Mouse (Mus musculus) neural tube, embryonic 10.5 days (tissue): ENCODE data around the gene Whrn.
A peak's percentile ranks its signal among the peaks of the same experiment; 100 is the strongest.

Source experiments
- DNase-seq: peaks from one replicate; pipeline ENCODE4 v3.0.0-alpha.2; 2017; ENCODE audit warnings: low spot score; ENCODE audit errors: extremely low spot score

Gene Whrn

DNA sequence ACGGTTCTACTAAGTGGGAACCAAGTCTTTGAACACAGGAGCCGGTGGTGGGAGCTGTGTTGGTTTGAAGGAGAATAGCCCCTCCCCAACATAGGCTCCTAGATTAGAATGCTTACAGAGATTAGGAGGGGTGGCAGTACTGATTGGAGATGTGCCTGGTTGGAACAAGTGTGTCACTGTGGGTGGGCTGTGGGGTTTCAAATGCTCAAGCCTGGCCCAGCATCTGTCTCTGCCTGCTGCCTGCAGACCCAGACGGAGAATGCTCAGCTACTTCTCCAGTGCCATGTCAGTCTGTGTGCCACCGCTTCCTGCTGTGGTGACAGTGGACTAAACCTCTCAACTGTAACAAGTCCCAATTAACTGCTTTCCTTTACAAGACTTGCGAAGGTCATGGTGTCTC is 45.2 kb downstream of the Whrn start:
- DNase-seq: no peak

DNA sequence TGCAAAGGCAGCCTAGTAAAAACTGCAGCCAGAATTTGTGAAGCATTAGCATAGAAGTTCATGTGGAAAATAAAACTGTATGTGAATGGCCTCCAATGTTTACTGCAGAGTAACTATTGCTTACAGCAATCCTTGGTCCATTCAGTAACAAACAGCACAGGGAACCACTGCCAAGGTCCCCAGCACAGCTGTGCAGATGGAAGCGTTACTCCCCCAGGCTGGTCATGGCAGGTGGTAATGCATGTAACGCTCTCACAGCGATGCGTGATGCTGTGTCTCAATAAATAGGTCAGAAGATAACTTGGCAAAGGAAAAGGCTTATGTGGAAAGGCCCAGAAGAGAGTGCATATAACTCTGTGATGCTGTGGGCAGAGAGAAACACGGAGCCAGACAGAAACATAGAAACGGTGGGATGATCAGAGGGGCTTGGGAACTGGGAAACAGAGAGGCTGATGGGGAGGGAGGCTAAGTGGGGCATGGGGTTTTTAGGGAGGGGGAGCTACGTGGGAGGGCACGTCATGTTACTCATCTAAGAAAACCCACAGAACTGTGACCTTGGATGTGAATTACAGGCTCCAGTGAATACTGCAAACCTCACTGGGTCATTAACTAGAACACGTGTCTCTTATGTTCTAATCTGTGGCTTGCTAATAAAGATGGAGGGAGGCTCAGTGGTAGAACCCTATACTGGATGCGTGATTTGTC is 51.3 kb downstream of the Whrn start:
- no peak for DNase-seq

GRCm38 (mm10) chr4:63443101-63443500 is 52.7 kb downstream of the Whrn start:
- DNase-seq: no peak

- no peak for DNase-seq
These were observed 54.2 kb downstream of the Whrn start for GRCm38 (mm10) chr4:63441616-63442015.

- DNase-seq: no peak
These were observed 55.5 kb downstream of the Whrn start for GRCm38 (mm10) chr4:63440262-63440661.

GRCm38 (mm10) chr4:63437968-63438367 is 57.8 kb downstream of the Whrn start:
- no peak for DNase-seq

DNA sequence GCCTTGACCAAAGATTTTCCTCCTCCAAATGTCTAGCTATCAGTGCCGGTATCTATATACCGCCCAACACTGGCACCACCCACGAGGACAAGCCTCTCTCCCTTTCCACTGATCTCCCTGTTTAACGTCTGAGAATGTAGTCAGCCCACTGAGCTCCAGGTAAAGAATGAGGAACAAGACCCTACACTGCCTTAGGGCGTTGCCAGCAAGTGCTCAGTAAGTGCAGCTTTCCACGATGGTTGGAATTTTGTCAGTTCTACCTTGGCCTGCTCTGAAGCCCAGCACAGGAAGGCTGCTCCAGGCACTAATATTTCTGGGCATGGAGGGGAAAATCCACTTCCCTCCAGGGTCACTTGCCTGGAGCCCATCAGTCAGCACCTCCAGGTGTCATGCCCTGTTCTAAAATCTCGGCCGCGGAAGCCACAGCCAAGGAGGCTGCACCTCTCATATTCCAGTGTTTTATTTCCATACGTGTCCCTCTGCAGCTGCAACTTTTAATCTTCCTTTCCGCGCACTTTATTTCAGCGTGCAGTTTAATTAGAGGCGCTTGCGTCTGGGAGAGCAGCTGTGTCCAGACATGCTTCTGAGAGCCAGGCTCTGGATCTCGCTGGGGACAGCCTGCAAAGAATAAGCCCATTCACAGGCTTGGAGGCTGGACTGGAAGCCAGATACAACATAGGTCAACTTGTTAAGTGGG is 58.5 kb downstream of the Whrn start:
- DNase-seq: no peak

- DNase-seq: no peak
These were observed 60.4 kb downstream of the Whrn start for GRCm38 (mm10) chr4:63435402-63435801.

- no peak for DNase-seq
These were observed 64.7 kb downstream of the Whrn start for GRCm38 (mm10) chr4:63431098-63431497.

GRCm38 (mm10) chr4:63430357-63430756 is 65.4 kb downstream of the Whrn start:
- no peak for DNase-seq

- DNase-seq: peak; percentile 34
These were observed 69.5 kb downstream of the Whrn start for GRCm38 (mm10) chr4:63426308-63426707.

- DNase-seq: no peak
These were observed 72.0 kb downstream of the Whrn start for GRCm38 (mm10) chr4:63423811-63424210.

GRCm38 (mm10) chr4:63423231-63423630 is 72.6 kb downstream of the Whrn start:
- no peak for DNase-seq

GRCm38 (mm10) chr4:63420143-63420920 is 75.5 kb downstream of the Whrn start:
- DNase-seq: no peak

- DNase-seq: no peak
These were observed 77.5 kb downstream of the Whrn start for GRCm38 (mm10) chr4:63418270-63418669.

DNA sequence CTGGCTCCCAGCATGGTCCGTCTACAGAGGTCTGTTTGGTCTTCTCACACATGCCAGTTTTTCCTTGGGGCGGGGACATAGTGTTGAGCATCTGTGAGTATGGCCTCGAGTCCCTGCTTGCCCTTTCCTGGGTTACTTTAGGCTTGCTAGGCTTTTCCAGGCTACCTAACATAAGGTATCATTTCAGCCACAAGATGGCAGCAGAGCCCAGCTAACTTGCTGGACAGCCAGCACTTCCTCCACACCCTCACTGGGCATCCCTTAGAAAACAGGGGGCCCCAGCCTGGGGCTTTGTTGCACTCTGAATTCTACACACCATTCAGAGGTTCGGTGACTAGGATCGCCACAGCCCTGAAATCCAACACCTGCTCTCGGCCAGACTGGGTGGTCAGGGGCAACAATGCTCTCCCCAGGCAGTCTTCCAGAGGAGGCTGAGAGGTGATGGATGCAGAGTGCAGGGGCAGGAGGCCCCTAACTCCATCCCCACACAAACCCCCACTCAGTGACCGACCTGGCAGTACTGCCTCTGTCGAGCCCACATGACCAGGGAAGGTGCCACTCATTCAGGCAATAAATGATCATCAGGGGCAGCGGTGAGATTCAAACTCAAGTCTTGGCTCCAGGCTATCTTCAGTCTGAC is 78.4 kb downstream of the Whrn start:
- DNase-seq: peak; percentile 83

GRCm38 (mm10) chr4:63414951-63415350 is 80.8 kb downstream of the Whrn start:
- no peak for DNase-seq

- DNase-seq: no peak
These were observed 84.6 kb downstream of the Whrn start for GRCm38 (mm10) chr4:63411222-63411621.

- DNase-seq: peak; percentile 95
These were observed 85.2 kb downstream of the Whrn start for GRCm38 (mm10) chr4:63410583-63410934.

- DNase-seq: no peak
These were observed 85.7 kb downstream of the Whrn start for GRCm38 (mm10) chr4:63409908-63410582.

- DNase-seq: peak; percentile 34
These were observed 86.4 kb downstream of the Whrn start for GRCm38 (mm10) chr4:63409317-63409907.
